Mouse (Mus musculus) forebrain, embryonic 14.5 days (tissue): ENCODE measurements at regions not wholly inside any gene's neighbourhood (a gene's known extent, or its start where the extent isn't known, plus 50 kb on each side); places are given as distances from the start of the nearest gene placed in this dataset.

Experiments
- ATAC-seq: fragments of 200-750 bp; cut with Nextera tagmentation; 2 replicates; pipeline ENCODE4 v1.8.0; 2017; ENCODE audit warnings: mild to moderate bottlenecking, moderate library complexity
- DNase-seq: peaks from one replicate; pipeline ENCODE4 v3.0.0-alpha.2; 2015; ENCODE audit warnings: low spot score
- H3K27ac ChIP-seq: fragments of 300-500 bp; sonication (generic); 2 replicates; pipeline ENCODE4 v1.5.1; 2014; ENCODE audit warnings: low read depth, mild to moderate bottlenecking, control low read depth, low read length, moderate library complexity
- H3K27me3 ChIP-seq: fragments of 300-500 bp; sonication (generic); replicated peaks from 2 replicates; pipeline ENCODE4 v1.6.1; 2014; ENCODE audit warnings: low read length, control low read depth, mixed read lengths; ENCODE audit not compliant: control insufficient read depth, insufficient read depth
- H3K36me3 ChIP-seq: fragments of 300-500 bp; sonication (generic); 2 replicates; pipeline ENCODE4 v1.6.1; 2014; ENCODE audit warnings: low read length, control low read depth; ENCODE audit not compliant: control insufficient read depth, insufficient read depth
- H3K4me1 ChIP-seq: fragments of 300-500 bp; sonication (generic); 2 replicates; pipeline ENCODE4 v1.6.1; 2014; ENCODE audit warnings: antibody characterized with exemption, low read length, control low read depth; ENCODE audit not compliant: control insufficient read depth, insufficient read depth
- H3K4me2 ChIP-seq: fragments of 300-500 bp; sonication (generic); 2 replicates; pipeline ENCODE4 v1.6.1; 2014; ENCODE audit warnings: mild to moderate bottlenecking, control low read depth, low read length
- H3K4me3 ChIP-seq: fragments of 300-500 bp; sonication (generic); 2 replicates; pipeline ENCODE4 v1.5.1; 2014; ENCODE audit warnings: low read depth, low read length, control low read depth
- H3K9ac ChIP-seq: fragments of 300-500 bp; sonication (generic); 2 replicates; pipeline ENCODE4 v1.6.1; 2014; ENCODE audit warnings: mild to moderate bottlenecking, low read length, control low read depth, moderate library complexity
- H3K9me3 ChIP-seq: fragments of 300-500 bp; sonication (generic); replicated peaks from 2 replicates; pipeline ENCODE4 v1.6.1; 2016; ENCODE audit warnings: low read length, control low read depth, mixed read lengths; ENCODE audit not compliant: control insufficient read depth
- WGBS: fragments of 180-500 bp; shearing (Covaris S2); extraction: QIAGEN DNeasy Blood & Tissue Kit; methylation state at CpG from one replicate; pipeline ENCODE4 v1.1.7; 2014; 5-methylcytosine and 5-hydroxymethylcytosine counted together

GRCm38 (mm10) chr3:19002056-19002455 lies 626.4 kb downstream of the 1700064H15Rik start:
- Histone ChIP-seq H3K27me3 (no peaks in the 10 kb centered on the region), H3K36me3 (no peaks in the 10 kb centered on the region), H3K4me2 (no peak overlapping the region), H3K4me1 (no peaks in the 10 kb centered on the region; the same call in 1 of the 2 replicates), H3K9ac (no peak overlapping the region), H3K9me3 (no peaks in the 10 kb centered on the region), H3K4me3 (no peak overlapping the region), H3K27ac (no peak overlapping the region)
- peak; percentile 63 for DNase-seq
- 31% methylated on average over 7 of the region's 7 CpGs for WGBS
- peak; percentile 54 for ATAC-seq

- no peak for ATAC-seq
- no peaks in the 10 kb centered on the region; the same call in 1 of the 2 replicates for H3K4me1 ChIP-seq
- no peaks in the 10 kb centered on the region for H3K36me3 ChIP-seq
- no peak overlapping the region for H3K4me3 ChIP-seq
- H3K27ac ChIP-seq = no peak overlapping the region
- H3K4me2 ChIP-seq = no peak overlapping the region
- H3K9ac ChIP-seq = no peak overlapping the region
- 81% methylated on average over 1 of the region's 1 CpGs for WGBS
- DNase-seq = no peak
- no peaks in the 10 kb centered on the region for H3K27me3 ChIP-seq
- no peaks in the 10 kb centered on the region for H3K9me3 ChIP-seq
These were observed 623.7 kb downstream of the 1700064H15Rik start for GRCm38 (mm10) chr3:19004792-19005191.

GRCm38 (mm10) chr3:19044566-19044965 lies 583.9 kb downstream of the 1700064H15Rik start:
- Histone ChIP-seq H3K9ac (no peak overlapping the region), H3K4me1 (no peaks in the 10 kb centered on the region), H3K4me2 (no peak overlapping the region), H3K36me3 (no peaks in the 10 kb centered on the region), H3K9me3 (no peaks in the 10 kb centered on the region), H3K27ac (no peak overlapping the region), H3K4me3 (no peak overlapping the region), H3K27me3 (no peaks in the 10 kb centered on the region)
- WGBS = 65% methylated on average over 3 of the region's 3 CpGs
- DNase-seq (no peak), ATAC-seq (no peak)

GRCm38 (mm10) chr3:19045933-19046332 lies 582.5 kb downstream of the 1700064H15Rik start:
- Histone ChIP-seq H3K4me1 (no peaks in the 10 kb centered on the region), H3K36me3 (no peaks in the 10 kb centered on the region), H3K4me3 (no peak overlapping the region), H3K27ac (no peak overlapping the region), H3K4me2 (no peak overlapping the region), H3K27me3 (no peaks in the 10 kb centered on the region), H3K9me3 (no peaks in the 10 kb centered on the region), H3K9ac (no peak overlapping the region)
- DNase-seq (no peak), ATAC-seq (no peak)

GRCm38 (mm10) chr3:19046610-19047009 lies 581.9 kb downstream of the 1700064H15Rik start:
- Histone ChIP-seq H3K9ac (no peak overlapping the region), H3K4me2 (no peak overlapping the region), H3K27me3 (no peaks in the 10 kb centered on the region), H3K4me1 (no peaks in the 10 kb centered on the region), H3K27ac (no peak overlapping the region), H3K4me3 (no peak overlapping the region), H3K9me3 (no peaks in the 10 kb centered on the region), H3K36me3 (no peaks in the 10 kb centered on the region)
- DNase-seq (no peak), ATAC-seq (no peak)
- WGBS = 48% methylated on average over 1 of the region's 1 CpGs

- Histone ChIP-seq H3K9ac (no peak overlapping the region), H3K4me3 (no peak overlapping the region), H3K9me3 (no peaks in the 10 kb centered on the region), H3K4me2 (no peak overlapping the region), H3K27ac (no peak overlapping the region), H3K27me3 (no peaks in the 10 kb centered on the region), H3K36me3 (no peaks in the 10 kb centered on the region), H3K4me1 (0 out of 2 replicates have a peak, but pooled peaks cover 3% of the 10 kb centered on the region)
- no peak for DNase-seq
- 73% methylated on average over 3 of the region's 3 CpGs for WGBS
- no peak for ATAC-seq
These were observed 572.5 kb downstream of the 1700064H15Rik start for GRCm38 (mm10) chr3:19055961-19056360.

- Histone ChIP-seq H3K4me3 (no peak overlapping the region), H3K9me3 (no peaks in the 10 kb centered on the region), H3K9ac (no peak overlapping the region), H3K36me3 (no peaks in the 10 kb centered on the region), H3K4me1 (0 out of 2 replicates have a peak, but pooled peaks cover 3% of the 10 kb centered on the region), H3K4me2 (no peak overlapping the region), H3K27ac (no peak overlapping the region), H3K27me3 (no peaks in the 10 kb centered on the region)
- DNase-seq (no peak), ATAC-seq (0 out of 2 replicates have a peak, but pooled peaks have one; percentile 33)
- 9% methylated on average over 9 of the region's 9 CpGs for WGBS
These were observed 571.9 kb downstream of the 1700064H15Rik start for GRCm38 (mm10) chr3:19056623-19057022.

GRCm38 (mm10) chr3:19059906-19060870 lies 568.3 kb downstream of the 1700064H15Rik start:
- Histone ChIP-seq H3K27ac (no peak overlapping the region), H3K9me3 (no peaks in the 10 kb centered on the region), H3K27me3 (no peaks in the 10 kb centered on the region), H3K4me1 (0 out of 2 replicates have a peak, but pooled peaks cover 3% of the 10 kb centered on the region), H3K4me2 (no peak overlapping the region), H3K36me3 (no peaks in the 10 kb centered on the region), H3K4me3 (no peak overlapping the region), H3K9ac (peak overlapping the region; percentile 9; the same call in 1 of the 2 replicates)
- DNase-seq (no peak), ATAC-seq (no peak)
- whole genome bisulfite sequencing = 20% methylated on average over 15 of the region's 17 CpGs
